Mouse (Mus musculus) heart, embryonic 15.5 days (tissue): Measurements from ENCODE around the gene Slc12a7. TPM values are rescaled to one million over a fixed set of nuclear protein-coding genes. Genes with fewer than 3 reads are reported as not detected.

Experiments used
- ATAC-seq: fragments of 200-750 bp; cut with Nextera tagmentation; replicated peaks from 2 replicates; pipeline ENCODE4 v1.8.0; 2017; ENCODE audit warnings: low read depth, moderate TSS enrichment; ENCODE audit not compliant: insufficient number of reproducible peaks, insufficient read depth, low FRiP score
- H3K27ac ChIP-seq: fragments of 300-500 bp; sonication (generic); 2 replicates; pipeline ENCODE4 v1.5.1; 2015; ENCODE audit warnings: mild to moderate bottlenecking, inconsistent platforms
- H3K27me3 ChIP-seq: fragments of 300-500 bp; sonication (generic); 2 replicates; pipeline ENCODE4 v1.6.1; 2015; ENCODE audit warnings: inconsistent platforms
- H3K36me3 ChIP-seq: fragments of 300-500 bp; sonication (generic); 2 replicates; pipeline ENCODE4 v1.6.1; 2015; ENCODE audit warnings: mild to moderate bottlenecking, inconsistent platforms
- H3K4me1 ChIP-seq: fragments of 300-500 bp; sonication (generic); replicated peaks from 2 replicates; pipeline ENCODE4 v1.6.1; 2015; ENCODE audit warnings: inconsistent platforms
- H3K4me2 ChIP-seq: fragments of 300-500 bp; sonication (generic); 2 replicates; pipeline ENCODE4 v1.6.1; 2015; ENCODE audit warnings: inconsistent platforms, mild to moderate bottlenecking, moderate library complexity
- H3K4me3 ChIP-seq: fragments of 300-500 bp; sonication (generic); 2 replicates; pipeline ENCODE4 v1.5.1; 2015; ENCODE audit warnings: mild to moderate bottlenecking, inconsistent platforms
- H3K9ac ChIP-seq: fragments of 300-500 bp; sonication (generic); 2 replicates; pipeline ENCODE4 v1.6.1; 2015; ENCODE audit warnings: mild to moderate bottlenecking, inconsistent platforms
- H3K9me3 ChIP-seq: fragments of 300-500 bp; sonication (generic); replicated peaks from 2 replicates; pipeline ENCODE4 v1.6.1; 2016; ENCODE audit warnings: inconsistent platforms
- WGBS: fragments of 180-500 bp; shearing (Covaris S2); methylation state at CpG from one replicate; pipeline ENCODE4 v1.1.7; 2015; ENCODE audit warnings: mixed read lengths; 5-methylcytosine and 5-hydroxymethylcytosine counted together
- polyA plus RNA-seq: library from polyadenylated mRNA; unstranded; fragments of >200 nt; fragmentation: Nextera tagmentation; extraction: Ambion mirVana; gene quantifications from 2 replicates; pipeline ENCODE4 v1.2.1, GENCODE M21; 2015

The Slc12a7 gene
- polyA plus RNA-seq, 1 experiment from 2014 or later: 37.1 TPM

DNA sequence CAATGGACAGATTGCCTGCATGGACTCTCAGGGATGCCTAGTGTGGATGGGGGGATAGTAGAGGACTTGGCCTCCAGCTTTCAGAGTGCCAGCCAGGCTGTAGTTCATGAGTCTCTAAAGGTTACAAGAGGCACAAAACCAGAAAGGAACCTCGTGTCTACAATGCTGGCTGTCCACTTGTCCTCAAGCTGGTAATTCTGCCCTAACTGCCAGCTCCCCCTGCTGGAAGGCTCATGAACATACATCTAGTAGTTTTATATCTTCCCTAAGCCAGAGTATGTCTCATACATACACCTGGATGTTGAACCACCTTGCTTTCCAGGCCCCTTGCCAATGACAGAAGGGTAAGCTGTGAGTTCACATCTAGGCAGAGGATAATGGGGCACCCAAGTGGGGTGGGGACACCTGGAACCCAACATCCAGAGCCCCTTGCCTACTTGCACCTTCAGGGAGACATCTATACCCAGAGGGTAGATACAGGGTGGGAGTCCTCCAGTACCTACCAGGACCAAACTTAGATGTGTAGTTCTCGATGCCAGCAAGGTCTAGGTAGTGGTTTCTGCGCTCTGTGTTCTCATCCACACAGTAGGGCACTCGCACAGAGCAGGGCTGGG is 89.4 kb downstream of the Slc12a7 start:
- Histone ChIP-seq H3K27me3 (no peaks in the 10 kb centered on the region), H3K9me3 (no peaks in the 10 kb centered on the region), H3K4me3 (no peak overlapping the region), H3K4me2 (no peak overlapping the region), H3K36me3 (no peaks in the 10 kb centered on the region), H3K4me1 (peaks cover 9% of the 10 kb centered on the region; the same call in 1 of the 2 replicates), H3K9ac (no peak overlapping the region), H3K27ac (no peak overlapping the region)
- WGBS: 49% methylated on average over 4 of the region's 4 CpGs
- ATAC-seq: no peak

GRCm38 (mm10) chr13:73823711-73824110 is 90.8 kb downstream of the Slc12a7 start:
- no peak overlapping the region for H3K4me3 ChIP-seq
- peaks cover 2% of the 10 kb centered on the region; the same call in 1 of the 2 replicates for H3K4me1 ChIP-seq
- H3K27me3 ChIP-seq: no peaks in the 10 kb centered on the region
- no peaks in the 10 kb centered on the region for H3K9me3 ChIP-seq
- H3K4me2 ChIP-seq: no peak overlapping the region
- 76% methylated on average over 6 of the region's 6 CpGs for WGBS
- H3K27ac ChIP-seq: no peak overlapping the region
- H3K36me3 ChIP-seq: no peaks in the 10 kb centered on the region
- H3K9ac ChIP-seq: no peak overlapping the region
- ATAC-seq: no peak

- WGBS: 76% methylated on average over 8 of the region's 8 CpGs
- no peak for ATAC-seq
- no peak overlapping the region for H3K9ac ChIP-seq
- no peaks in the 10 kb centered on the region for H3K27me3 ChIP-seq
- H3K4me1 ChIP-seq: peaks cover 2% of the 10 kb centered on the region; the same call in 1 of the 2 replicates
- no peaks in the 10 kb centered on the region for H3K9me3 ChIP-seq
- no peak overlapping the region for H3K4me2 ChIP-seq
- no peaks in the 10 kb centered on the region for H3K36me3 ChIP-seq
- H3K27ac ChIP-seq: no peak overlapping the region
- H3K4me3 ChIP-seq: no peak overlapping the region
Measured at GRCm38 (mm10) chr13:73827243-73827642, 94.3 kb downstream of the Slc12a7 start.

- Histone ChIP-seq H3K27me3 (no peaks in the 10 kb centered on the region), H3K4me3 (no peak overlapping the region), H3K4me2 (no peak overlapping the region), H3K36me3 (no peaks in the 10 kb centered on the region), H3K4me1 (peaks cover 11% of the 10 kb centered on the region), H3K9me3 (no peaks in the 10 kb centered on the region), H3K27ac (no peak overlapping the region), H3K9ac (no peak overlapping the region)
- 1% methylated on average over 2 of the region's 2 CpGs for WGBS
- no peak; the same call in 1 of the 2 replicates for ATAC-seq
Measured at GRCm38 (mm10) chr13:73831486-73831885, 98.6 kb downstream of the Slc12a7 start.

DNA sequence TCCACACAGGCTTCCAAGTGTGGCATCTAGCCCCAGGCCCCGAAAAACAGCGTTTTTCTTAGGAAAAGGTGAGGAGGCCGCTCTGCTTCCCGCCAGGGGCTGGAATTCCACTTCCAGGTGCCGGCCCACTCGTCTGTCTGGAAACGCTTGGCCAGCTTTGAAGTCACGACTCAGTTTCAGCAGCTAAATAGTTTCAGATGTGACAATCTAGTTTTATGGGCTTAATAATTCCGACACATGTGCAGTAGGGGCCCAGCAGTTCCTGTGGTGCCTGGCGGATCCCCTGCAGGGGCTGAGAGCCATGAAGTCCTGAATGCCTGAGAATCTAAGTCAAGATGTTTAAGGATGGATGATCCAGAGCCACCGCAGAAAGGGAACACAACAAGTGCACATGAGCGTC is 100.9 kb downstream of the Slc12a7 start:
- H3K27me3 ChIP-seq: no peaks in the 10 kb centered on the region
- H3K9ac ChIP-seq: no peak overlapping the region
- H3K4me1 ChIP-seq: peaks cover 14% of the 10 kb centered on the region
- H3K9me3 ChIP-seq: no peaks in the 10 kb centered on the region
- no peak overlapping the region for H3K4me3 ChIP-seq
- H3K4me2 ChIP-seq: no peak overlapping the region
- 60% methylated on average over 12 of the region's 12 CpGs for WGBS
- no peaks in the 10 kb centered on the region for H3K36me3 ChIP-seq
- no peak overlapping the region for H3K27ac ChIP-seq
- ATAC-seq: no peak

DNA sequence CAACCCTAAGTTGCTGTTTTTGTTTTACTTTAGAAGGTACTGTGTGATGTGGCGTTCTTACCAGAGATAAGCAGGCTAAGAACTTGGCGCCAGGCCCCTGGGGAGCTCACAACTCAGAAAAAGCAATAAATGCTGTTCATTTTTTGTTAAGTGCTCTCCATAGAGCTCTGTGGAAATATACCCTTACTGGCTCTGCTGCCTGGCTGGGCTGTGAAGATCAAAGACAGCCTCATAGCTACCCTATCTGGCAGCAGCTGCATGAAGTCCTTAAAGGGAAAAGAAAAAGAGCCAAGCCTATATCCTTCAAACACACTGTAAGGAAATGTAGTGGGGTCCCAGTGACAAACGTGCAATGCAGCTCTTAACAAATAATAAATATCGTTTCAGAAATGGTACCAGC is 102.9 kb downstream of the Slc12a7 start:
- Histone ChIP-seq H3K9me3 (no peaks in the 10 kb centered on the region), H3K9ac (no peak overlapping the region), H3K4me1 (peaks cover 14% of the 10 kb centered on the region), H3K36me3 (no peaks in the 10 kb centered on the region), H3K27ac (0 out of 2 replicates have a peak overlapping the region, but pooled peaks have one; percentile 14), H3K4me2 (no peak overlapping the region), H3K27me3 (no peaks in the 10 kb centered on the region), H3K4me3 (no peak overlapping the region)
- WGBS: 30% methylated on average over 4 of the region's 4 CpGs
- no peak for ATAC-seq

DNA sequence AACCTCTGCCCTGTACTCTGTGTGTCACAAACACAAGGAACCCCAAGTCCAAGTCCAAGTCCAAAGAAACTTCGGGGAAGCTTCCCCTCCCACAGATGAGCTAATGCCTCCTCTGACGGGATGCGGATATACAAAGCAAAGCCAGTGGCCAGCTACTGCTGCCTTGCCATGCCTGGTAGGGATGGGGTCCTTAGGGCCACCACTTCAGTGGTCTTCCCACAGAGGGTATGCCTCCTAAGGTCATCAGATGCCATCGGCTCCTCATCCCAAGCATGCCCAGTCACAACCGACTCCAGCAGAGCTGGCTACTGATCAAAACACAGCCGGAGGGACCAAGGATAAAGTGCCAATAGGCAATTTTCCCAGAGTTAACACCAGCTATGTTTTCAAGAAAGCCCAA is 103.6 kb downstream of the Slc12a7 start:
- no peak overlapping the region for H3K27ac ChIP-seq
- no peaks in the 10 kb centered on the region for H3K36me3 ChIP-seq
- peaks cover 14% of the 10 kb centered on the region for H3K4me1 ChIP-seq
- no peaks in the 10 kb centered on the region for H3K9me3 ChIP-seq
- no peaks in the 10 kb centered on the region for H3K27me3 ChIP-seq
- no peak overlapping the region for H3K4me3 ChIP-seq
- H3K9ac ChIP-seq: no peak overlapping the region
- 67% methylated on average over 6 of the region's 6 CpGs for WGBS
- no peak for ATAC-seq
- H3K4me2 ChIP-seq: no peak overlapping the region

DNA sequence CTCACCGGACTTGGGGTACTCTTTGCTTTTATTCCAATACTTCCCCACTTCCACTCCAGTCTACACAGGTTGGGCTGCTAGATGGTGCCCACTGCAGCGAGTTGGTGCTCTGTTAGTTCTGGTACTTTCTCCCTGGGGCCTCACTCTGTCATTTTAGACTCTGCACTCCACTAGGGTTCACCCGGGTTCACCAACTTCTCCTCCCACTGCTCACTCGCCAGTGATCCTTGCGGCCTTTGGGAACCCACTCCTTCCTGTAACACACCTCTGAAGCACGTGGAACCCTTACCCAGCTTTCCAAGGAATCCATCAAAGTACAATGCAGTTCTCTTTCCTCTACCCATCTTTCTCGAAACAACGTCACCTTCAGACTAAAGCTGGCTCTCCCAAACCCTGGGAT is 104.8 kb downstream of the Slc12a7 start:
- Histone ChIP-seq H3K36me3 (no peaks in the 10 kb centered on the region), H3K27me3 (no peaks in the 10 kb centered on the region), H3K4me2 (no peak overlapping the region), H3K27ac (no peak overlapping the region), H3K4me3 (no peak overlapping the region), H3K9me3 (no peaks in the 10 kb centered on the region), H3K4me1 (peaks cover 15% of the 10 kb centered on the region), H3K9ac (no peak overlapping the region)
- WGBS: 81% methylated on average over 8 of the region's 8 CpGs
- ATAC-seq: no peak

- Histone ChIP-seq H3K36me3 (no peaks in the 10 kb centered on the region), H3K27me3 (no peaks in the 10 kb centered on the region), H3K27ac (no peak overlapping the region), H3K4me2 (no peak overlapping the region), H3K9me3 (no peaks in the 10 kb centered on the region), H3K9ac (no peak overlapping the region), H3K4me3 (no peak overlapping the region), H3K4me1 (peaks cover 19% of the 10 kb centered on the region)
- no peak for ATAC-seq
- WGBS: 78% methylated on average over 11 of the region's 11 CpGs
Measured at GRCm38 (mm10) chr13:73839137-73839548, 106.2 kb downstream of the Slc12a7 start.

- WGBS: 69% methylated on average over 4 of the region's 4 CpGs
- H3K36me3 ChIP-seq: no peaks in the 10 kb centered on the region
- no peak overlapping the region for H3K9ac ChIP-seq
- H3K9me3 ChIP-seq: no peaks in the 10 kb centered on the region
- H3K4me3 ChIP-seq: no peak overlapping the region
- H3K27me3 ChIP-seq: no peaks in the 10 kb centered on the region
- ATAC-seq: no peak
- H3K4me2 ChIP-seq: no peak overlapping the region
- H3K27ac ChIP-seq: no peak overlapping the region
- peaks cover 19% of the 10 kb centered on the region for H3K4me1 ChIP-seq
Measured at GRCm38 (mm10) chr13:73839740-73840139, 106.8 kb downstream of the Slc12a7 start.

DNA sequence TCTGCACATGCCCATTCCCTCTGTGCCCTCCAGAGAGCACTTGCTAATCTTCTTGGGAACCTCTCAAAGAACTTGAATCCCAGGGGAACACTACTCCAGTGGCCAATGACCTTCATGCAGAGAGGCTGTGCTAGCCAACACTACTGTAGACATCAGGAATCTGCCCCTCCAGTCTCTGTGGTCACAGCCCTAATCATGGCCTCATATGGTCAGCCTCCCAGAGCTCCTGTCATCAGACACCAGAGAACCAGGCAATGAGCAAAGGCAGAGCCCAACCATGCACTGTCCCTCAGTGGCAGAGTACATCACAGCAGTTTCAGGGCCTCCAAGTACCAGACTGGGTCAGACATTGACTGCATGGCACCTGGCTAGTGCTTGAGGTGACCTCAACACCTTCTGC is 109.8 kb downstream of the Slc12a7 start:
- ATAC-seq: peak; percentile 80
- no peak overlapping the region for H3K9ac ChIP-seq
- peaks cover 13% of the 10 kb centered on the region for H3K4me1 ChIP-seq
- H3K4me2 ChIP-seq: no peak overlapping the region
- H3K27me3 ChIP-seq: peaks cover 25% of the 10 kb centered on the region
- H3K9me3 ChIP-seq: no peaks in the 10 kb centered on the region
- no peak overlapping the region for H3K4me3 ChIP-seq
- no peaks in the 10 kb centered on the region for H3K36me3 ChIP-seq
- H3K27ac ChIP-seq: peak overlapping the region; percentile 55
